Mouse (Mus musculus) liver, embryonic 14.5 days (tissue): ENCODE measurements around the gene Mchr1.

Experiments
- CTCF ChIP-seq: IDR thresholded peaks from 2 replicates; pipeline ENCODE4 v1.5.1; 2016; ENCODE audit warnings: antibody characterized with exemption, low read depth, control low read depth
- EP300 ChIP-seq: IDR thresholded peaks from 2 replicates; pipeline ENCODE4 v1.6.1; 2016; ENCODE audit warnings: antibody characterized with exemption, low read depth

DNA sequence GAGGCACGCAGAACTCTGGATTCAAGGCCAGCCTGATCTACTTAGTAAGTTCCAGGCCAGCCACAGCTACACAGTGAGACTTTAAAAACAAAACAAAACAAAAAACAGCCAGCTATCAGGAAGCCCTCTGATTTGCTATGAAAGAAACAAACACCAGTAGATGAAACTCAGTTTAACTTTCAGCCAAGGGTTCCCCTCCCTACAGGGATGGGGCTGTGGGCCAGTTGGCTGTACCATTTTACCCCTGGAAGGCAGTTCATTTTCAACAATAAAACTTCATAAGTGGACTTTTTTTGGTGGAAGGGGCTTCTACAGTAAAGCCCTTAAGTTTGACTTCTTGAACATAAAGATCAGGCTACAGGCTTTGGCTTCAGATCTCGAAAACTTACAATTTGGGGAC is 46.2 kb upstream of the Mchr1 start:
- TF ChIP-seq EP300 (no peak), CTCF (no peak)
